Mouse (Mus musculus): ENCODE measurements at regions not wholly inside any gene's neighbourhood (a gene's known extent, or its start where the extent isn't known, plus 50 kb on each side); places are given as distances from the start of the nearest gene placed in this dataset.
"Not testable (repeated sequence)": the region's sequence is repeated elsewhere in the genome, so short reads cannot be mapped to it uniquely, and the experiment has no call there.

- Histone ChIP-seq H3K27ac (ENCODE audit: low read length) (no peak overlapping the region), H3K4me3 (ENCODE audit: low read length) (no peak overlapping the region), H3K9me3 (ENCODE audit: control insufficient read depth, low read length) (no peaks in the 10 kb centered on the region), H3K4me1 (replicated peaks; ENCODE audit: control insufficient read depth, insufficient read depth, low read length) (no peaks in the 10 kb centered on the region), H3K9ac (ENCODE audit: low read length) (no peak overlapping the region), H3K27me3 (ENCODE audit: control insufficient read depth, insufficient read depth, low read depth, low read length) (no peaks in the 10 kb centered on the region), H3K36me3 (ENCODE audit: control insufficient read depth, insufficient read depth, low read length) (no peaks in the 10 kb centered on the region), H3K4me2 (ENCODE audit: low read depth, low read length) (no peak overlapping the region)
- WGBS, result 8% methylated on average over 1 of the region's 1 CpGs
- no peak for ATAC-seq (ENCODE audit: low read depth)
These were observed 289.3 kb downstream of the Diras2 start for GRCm38 (mm10) chr13:52241761-52242160.

- Histone ChIP-seq H3K9ac (ENCODE audit: low read length) (no peak overlapping the region), H3K4me1 (replicated peaks; ENCODE audit: control insufficient read depth, insufficient read depth, low read length) (no peaks in the 10 kb centered on the region), H3K36me3 (ENCODE audit: control insufficient read depth, insufficient read depth, low read length) (no peaks in the 10 kb centered on the region), H3K9me3 (ENCODE audit: control insufficient read depth, low read length) (no peaks in the 10 kb centered on the region), H3K27me3 (ENCODE audit: control insufficient read depth, insufficient read depth, low read depth, low read length) (no peaks in the 10 kb centered on the region), H3K4me3 (ENCODE audit: low read length) (no peak overlapping the region), H3K4me2 (ENCODE audit: low read depth, low read length) (no peak overlapping the region), H3K27ac (ENCODE audit: low read length) (no peak overlapping the region)
- WGBS, result 75% methylated on average over 2 of the region's 2 CpGs
- no peak for ATAC-seq (ENCODE audit: low read depth)
These were observed 281.6 kb downstream of the Diras2 start for GRCm38 (mm10) chr13:52249492-52249891.

- Histone ChIP-seq H3K27ac (ENCODE audit: low read length) (no peak overlapping the region), H3K9ac (ENCODE audit: low read length) (no peak overlapping the region), H3K4me1 (replicated peaks; ENCODE audit: control insufficient read depth, insufficient read depth, low read length) (no peaks in the 10 kb centered on the region), H3K36me3 (ENCODE audit: control insufficient read depth, insufficient read depth, low read length) (no peaks in the 10 kb centered on the region), H3K27me3 (ENCODE audit: control insufficient read depth, insufficient read depth, low read depth, low read length) (no peaks in the 10 kb centered on the region), H3K4me3 (ENCODE audit: low read length) (no peak overlapping the region), H3K4me2 (ENCODE audit: low read depth, low read length) (no peak overlapping the region), H3K9me3 (ENCODE audit: control insufficient read depth, low read length) (no peaks in the 10 kb centered on the region)
- ATAC-seq (ENCODE audit: low read depth), result no peak
- 50% methylated on average over 4 of the region's 4 CpGs for WGBS
These were observed 280.7 kb downstream of the Diras2 start for GRCm38 (mm10) chr13:52250371-52250770.

- Histone ChIP-seq H3K9ac (ENCODE audit: low read length) (no peak overlapping the region), H3K9me3 (ENCODE audit: control insufficient read depth, low read length) (no peaks in the 10 kb centered on the region), H3K4me2 (ENCODE audit: low read depth, low read length) (no peak overlapping the region), H3K36me3 (ENCODE audit: control insufficient read depth, insufficient read depth, low read length) (no peaks in the 10 kb centered on the region), H3K27ac (ENCODE audit: low read length) (no peak overlapping the region), H3K4me1 (replicated peaks; ENCODE audit: control insufficient read depth, insufficient read depth, low read length) (no peaks in the 10 kb centered on the region), H3K27me3 (ENCODE audit: control insufficient read depth, insufficient read depth, low read depth, low read length) (no peaks in the 10 kb centered on the region), H3K4me3 (ENCODE audit: low read length) (no peak overlapping the region)
- WGBS, result 62% methylated on average over 4 of the region's 4 CpGs
- no peak for ATAC-seq (ENCODE audit: low read depth)
These were observed 278.8 kb downstream of the Diras2 start for GRCm38 (mm10) chr13:52252303-52252702.

GRCm38 (mm10) chr13:52252726-52253125, 278.4 kb downstream of the Diras2 start:
- 35% methylated on average over 6 of the region's 6 CpGs for WGBS
- not testable (repeated sequence) for H3K27me3 ChIP-seq (ENCODE audit: control insufficient read depth, insufficient read depth, low read depth, low read length); ATAC-seq (ENCODE audit: low read depth); H3K4me1 ChIP-seq (replicated peaks; ENCODE audit: control insufficient read depth, insufficient read depth, low read length); H3K27ac ChIP-seq (ENCODE audit: low read length); H3K36me3 ChIP-seq (ENCODE audit: control insufficient read depth, insufficient read depth, low read length); H3K9ac ChIP-seq (ENCODE audit: low read length); H3K9me3 ChIP-seq (ENCODE audit: control insufficient read depth, low read length); H3K4me3 ChIP-seq (ENCODE audit: low read length); H3K4me2 ChIP-seq (ENCODE audit: low read depth, low read length)

- H3K36me3 ChIP-seq (ENCODE audit: control insufficient read depth, insufficient read depth, low read length), result no peaks in the 10 kb centered on the region
- no peak overlapping the region for H3K9ac ChIP-seq (ENCODE audit: low read length)
- H3K27ac ChIP-seq (ENCODE audit: low read length), result no peak overlapping the region
- no peak for ATAC-seq (ENCODE audit: low read depth)
- H3K27me3 ChIP-seq (ENCODE audit: control insufficient read depth, insufficient read depth, low read depth, low read length), result no peaks in the 10 kb centered on the region
- H3K4me3 ChIP-seq (ENCODE audit: low read length), result no peak overlapping the region
- 26% methylated on average over 8 of the region's 8 CpGs for WGBS
- no peaks in the 10 kb centered on the region for H3K4me1 ChIP-seq (replicated peaks; ENCODE audit: control insufficient read depth, insufficient read depth, low read length)
- H3K9me3 ChIP-seq (ENCODE audit: control insufficient read depth, low read length), result no peaks in the 10 kb centered on the region
- no peak overlapping the region for H3K4me2 ChIP-seq (ENCODE audit: low read depth, low read length)
These were observed 277.9 kb downstream of the Diras2 start for GRCm38 (mm10) chr13:52253138-52253537.

- Histone ChIP-seq H3K27me3 (ENCODE audit: control insufficient read depth, insufficient read depth, low read depth, low read length) (no peaks in the 10 kb centered on the region), H3K9me3 (ENCODE audit: control insufficient read depth, low read length) (no peaks in the 10 kb centered on the region), H3K4me1 (replicated peaks; ENCODE audit: control insufficient read depth, insufficient read depth, low read length) (no peaks in the 10 kb centered on the region), H3K4me3 (ENCODE audit: low read length) (no peak overlapping the region), H3K36me3 (ENCODE audit: control insufficient read depth, insufficient read depth, low read length) (no peaks in the 10 kb centered on the region), H3K27ac (ENCODE audit: low read length) (no peak overlapping the region), H3K4me2 (ENCODE audit: low read depth, low read length) (no peak overlapping the region), H3K9ac (ENCODE audit: low read length) (no peak overlapping the region)
- 13% methylated on average over 9 of the region's 9 CpGs for WGBS
- no peak for ATAC-seq (ENCODE audit: low read depth)
These were observed 276.9 kb downstream of the Diras2 start for GRCm38 (mm10) chr13:52254185-52254584.

- no peak overlapping the region for H3K9ac ChIP-seq (ENCODE audit: low read length)
- no peak overlapping the region for H3K4me2 ChIP-seq (ENCODE audit: low read depth, low read length)
- H3K27ac ChIP-seq (ENCODE audit: low read length), result no peak overlapping the region
- no peaks in the 10 kb centered on the region for H3K9me3 ChIP-seq (ENCODE audit: control insufficient read depth, low read length)
- no peak overlapping the region for H3K4me3 ChIP-seq (ENCODE audit: low read length)
- 72% methylated on average over 5 of the region's 5 CpGs for WGBS
- H3K27me3 ChIP-seq (ENCODE audit: control insufficient read depth, insufficient read depth, low read depth, low read length), result no peaks in the 10 kb centered on the region
- no peak for ATAC-seq (ENCODE audit: low read depth)
- no peaks in the 10 kb centered on the region for H3K4me1 ChIP-seq (replicated peaks; ENCODE audit: control insufficient read depth, insufficient read depth, low read length)
- no peaks in the 10 kb centered on the region for H3K36me3 ChIP-seq (ENCODE audit: control insufficient read depth, insufficient read depth, low read length)
These were observed 275.4 kb downstream of the Diras2 start for GRCm38 (mm10) chr13:52255697-52256096.

GRCm38 (mm10) chr13:52258373-52258772, 272.7 kb downstream of the Diras2 start:
- Histone ChIP-seq H3K4me1 (replicated peaks; ENCODE audit: control insufficient read depth, insufficient read depth, low read length) (no peaks in the 10 kb centered on the region), H3K4me3 (ENCODE audit: low read length) (no peak overlapping the region), H3K9me3 (ENCODE audit: control insufficient read depth, low read length) (no peaks in the 10 kb centered on the region), H3K36me3 (ENCODE audit: control insufficient read depth, insufficient read depth, low read length) (no peaks in the 10 kb centered on the region), H3K27me3 (ENCODE audit: control insufficient read depth, insufficient read depth, low read depth, low read length) (no peaks in the 10 kb centered on the region), H3K4me2 (ENCODE audit: low read depth, low read length) (no peak overlapping the region), H3K9ac (ENCODE audit: low read length) (no peak overlapping the region), H3K27ac (ENCODE audit: low read length) (no peak overlapping the region)
- no peak for ATAC-seq (ENCODE audit: low read depth)
- WGBS, result 61% methylated on average over 8 of the region's 8 CpGs

GRCm38 (mm10) chr13:52262949-52263550, 268.0 kb downstream of the Diras2 start:
- no peak overlapping the region for H3K9ac ChIP-seq (ENCODE audit: low read length)
- no peak overlapping the region for H3K4me2 ChIP-seq (ENCODE audit: low read depth, low read length)
- no peak overlapping the region for H3K27ac ChIP-seq (ENCODE audit: low read length)
- H3K4me1 ChIP-seq (replicated peaks; ENCODE audit: control insufficient read depth, insufficient read depth, low read length), result no peaks in the 10 kb centered on the region
- 88% methylated on average over 14 of the region's 14 CpGs for WGBS
- H3K4me3 ChIP-seq (ENCODE audit: low read length), result no peak overlapping the region
- no peaks in the 10 kb centered on the region for H3K27me3 ChIP-seq (ENCODE audit: control insufficient read depth, insufficient read depth, low read depth, low read length)
- H3K9me3 ChIP-seq (ENCODE audit: control insufficient read depth, low read length), result no peaks in the 10 kb centered on the region
- no peak for ATAC-seq (ENCODE audit: low read depth)
- H3K36me3 ChIP-seq (ENCODE audit: control insufficient read depth, insufficient read depth, low read length), result no peaks in the 10 kb centered on the region
